Mouse (Mus musculus) intestine, embryonic 14.5 days (tissue): ENCODE data around the gene Atxn1l. TPM values are rescaled to one million over a fixed set of nuclear protein-coding genes. Genes with fewer than 3 reads are reported as not detected.
A peak's percentile ranks its signal among the peaks of the same experiment; 100 is the strongest.

Experiments used
- ATAC-seq: fragments of 200-750 bp; cut with Nextera tagmentation; replicated peaks from 2 replicates; pipeline ENCODE4 v1.8.0; 2017; ENCODE audit warnings: low read depth, moderate number of reproducible peaks, moderate TSS enrichment, moderate library complexity; ENCODE audit not compliant: low FRiP score, low TSS enrichment
- DNase-seq: peaks from one replicate; pipeline ENCODE4 v3.0.0-alpha.2; 2018; ENCODE audit warnings: low spot score
- H3K27ac ChIP-seq: fragments of 300-500 bp; sonication (generic); 2 replicates; pipeline ENCODE4 v1.5.1; 2014; ENCODE audit warnings: low read depth, mild to moderate bottlenecking, control low read depth
- H3K27me3 ChIP-seq: fragments of 300-500 bp; sonication (generic); replicated peaks from 2 replicates; pipeline ENCODE4 v1.6.1; 2014; ENCODE audit warnings: low read length, control low read depth; ENCODE audit not compliant: control insufficient read depth, insufficient read depth
- H3K36me3 ChIP-seq: fragments of 300-500 bp; sonication (generic); 2 replicates; pipeline ENCODE4 v1.6.1; 2014; ENCODE audit warnings: low read length, control low read depth; ENCODE audit not compliant: control insufficient read depth, insufficient read depth
- H3K4me1 ChIP-seq: fragments of 300-500 bp; sonication (generic); replicated peaks from 2 replicates; pipeline ENCODE4 v1.6.1; 2014; ENCODE audit warnings: low read length, control low read depth, mixed read lengths; ENCODE audit not compliant: control insufficient read depth, insufficient read depth
- H3K4me2 ChIP-seq: fragments of 300-500 bp; sonication (generic); 2 replicates; pipeline ENCODE4 v1.6.1; 2014; ENCODE audit warnings: low read length
- H3K4me3 ChIP-seq: fragments of 300-500 bp; sonication (generic); 2 replicates; pipeline ENCODE4 v1.5.1; 2014; ENCODE audit warnings: low read depth, low read length, control low read depth, mixed read lengths
- H3K9ac ChIP-seq: fragments of 300-500 bp; sonication (generic); 2 replicates; pipeline ENCODE4 v1.6.1; 2014; ENCODE audit warnings: mild to moderate bottlenecking, low read length
- H3K9me3 ChIP-seq: fragments of 300-500 bp; sonication (generic); 2 replicates; pipeline ENCODE4 v1.6.1; 2016; ENCODE audit warnings: low read length, control low read depth; ENCODE audit not compliant: control insufficient read depth
- WGBS: fragments of 180-500 bp; shearing (Covaris S2); extraction: QIAGEN DNeasy Blood & Tissue Kit; methylation state at CpG from one replicate; pipeline ENCODE4 v1.1.7; 2014; 5-methylcytosine and 5-hydroxymethylcytosine counted together
- polyA plus RNA-seq: library from polyadenylated mRNA; unstranded; fragments of >200 nt; fragmentation: Nextera tagmentation; extraction: Ambion mirVana; gene quantifications from 2 replicates; pipeline ENCODE4 v1.2.1, GENCODE M21; 2014

Atxn1l gene
- polyA plus RNA-seq, 1 experiment from 2014 or later: 7.1 TPM

DNA sequence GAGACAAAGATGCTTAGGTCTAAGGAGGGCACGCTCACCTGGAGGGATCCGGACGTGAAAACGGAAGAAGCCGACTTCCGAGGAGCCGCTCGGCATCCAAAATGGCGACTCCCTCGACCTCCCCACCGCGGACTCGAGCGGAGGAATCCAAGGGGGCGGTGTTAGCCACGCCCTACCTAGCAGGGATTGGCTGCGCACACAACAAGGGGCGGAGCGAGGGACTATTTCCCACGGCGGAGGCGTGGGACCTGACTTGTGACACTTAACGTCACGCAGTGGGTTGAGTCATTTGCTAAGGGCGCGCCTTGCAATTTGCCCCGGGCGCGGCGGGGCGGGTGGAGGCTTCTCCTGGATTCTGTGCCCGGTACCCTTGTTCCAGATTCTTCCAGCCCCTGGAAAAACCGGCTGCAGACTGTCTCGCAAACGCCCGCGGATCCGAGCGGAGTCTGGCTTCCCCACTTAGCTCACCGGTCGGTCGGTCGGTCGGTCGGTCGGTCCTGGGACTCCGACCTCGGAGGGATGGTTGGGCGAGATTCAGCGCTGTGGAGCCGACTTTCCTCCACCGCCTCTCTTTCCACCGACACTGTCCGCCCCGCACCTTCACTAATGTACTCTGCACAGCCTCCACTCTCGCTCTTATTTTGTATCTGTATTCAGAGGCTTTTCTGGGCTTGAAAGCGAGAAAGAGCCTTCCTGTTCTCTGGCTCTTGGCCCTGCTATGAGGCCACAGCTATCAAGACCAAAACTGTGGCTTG is 44.2 kb downstream of the Atxn1l start, which contains the start of gene Ist1:
Gene Ist1, minus strand, starts transcription at position 115 of the 755 bp plus-strand sequence.
- ATAC-seq: peak; percentile 98
- under 1% methylated on average over 57 of the region's 57 CpGs for WGBS

GRCm38 (mm10) chr8:109692443-109693145 is 44.9 kb downstream of the Atxn1l start:
- no peak for DNase-seq
- peak; percentile 80 for ATAC-seq
- H3K4me3 ChIP-seq: peak overlapping the region; percentile 81
- H3K4me1 ChIP-seq: peaks cover 13% of the 10 kb centered on the region
- no peaks in the 10 kb centered on the region for H3K27me3 ChIP-seq
- under 1% methylated on average over 38 of the region's 38 CpGs for WGBS
- peak overlapping the region; percentile 92 for H3K4me2 ChIP-seq
- peak overlapping the region; percentile 87 for H3K9ac ChIP-seq
- H3K27ac ChIP-seq: peak overlapping the region; percentile 78
- no peaks in the 10 kb centered on the region for H3K9me3 ChIP-seq
- H3K36me3 ChIP-seq: no peaks in the 10 kb centered on the region

More for the DNA sequence above, 44.2 kb downstream of the Atxn1l start, which contains the start of gene Ist1:
- peaks cover 13% of the 10 kb centered on the region for H3K4me1 ChIP-seq
- H3K27me3 ChIP-seq: no peaks in the 10 kb centered on the region
- H3K4me3 ChIP-seq: peak within 1 kb of the TSS; percentile 81
- H3K4me2 ChIP-seq: peak within 1 kb of the TSS; percentile 92
- H3K9ac ChIP-seq: peak within 1 kb of the TSS; percentile 87
- no peaks in the 10 kb centered on the region for H3K9me3 ChIP-seq
- DNase-seq: peak; percentile 99
- no peaks in the 10 kb centered on the region for H3K36me3 ChIP-seq
- H3K27ac ChIP-seq: peak within 1 kb of the TSS; percentile 78

- H3K4me1 ChIP-seq: peaks cover 13% of the 10 kb centered on the region
- 56% methylated on average over 5 of the region's 5 CpGs for WGBS
- no peaks in the 10 kb centered on the region for H3K27me3 ChIP-seq
- H3K36me3 ChIP-seq: no peaks in the 10 kb centered on the region
- peak overlapping the region; percentile 87 for H3K9ac ChIP-seq
- DNase-seq: no peak
- H3K4me2 ChIP-seq: peak overlapping the region; percentile 92
- no peaks in the 10 kb centered on the region for H3K9me3 ChIP-seq
- no peak overlapping the region for H3K27ac ChIP-seq
- peak overlapping the region; percentile 81 for H3K4me3 ChIP-seq
- ATAC-seq: no peak
These were observed 45.8 kb downstream of the Atxn1l start for GRCm38 (mm10) chr8:109691769-109692168.

DNA sequence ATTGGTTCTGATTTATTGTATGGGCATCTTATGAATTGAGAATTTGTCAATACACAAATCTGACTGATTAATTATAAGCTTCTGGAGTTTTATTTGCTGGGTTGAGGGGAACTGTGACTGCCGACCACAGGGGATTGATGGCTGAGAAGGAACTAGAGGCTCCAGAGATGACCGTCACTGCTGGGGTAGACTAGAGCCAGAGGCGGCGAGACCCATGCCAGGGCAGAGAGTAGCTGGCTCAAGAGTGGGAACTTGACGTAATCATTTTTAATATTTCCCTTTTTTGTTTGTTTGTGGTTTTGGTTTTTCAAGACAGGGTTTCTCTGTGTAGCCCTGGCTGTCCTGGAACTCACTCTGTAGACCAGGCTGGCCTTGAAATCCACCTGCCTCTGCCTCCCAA is 50.3 kb downstream of the Atxn1l start:
- no peaks in the 10 kb centered on the region for H3K9me3 ChIP-seq
- H3K4me1 ChIP-seq: peaks cover 6% of the 10 kb centered on the region; the same call in 1 of the 2 replicates
- 91% methylated on average over 5 of the region's 5 CpGs for WGBS
- H3K27ac ChIP-seq: no peak overlapping the region
- DNase-seq (no peak), ATAC-seq (no peak)
- no peak overlapping the region for H3K9ac ChIP-seq
- no peak overlapping the region for H3K4me2 ChIP-seq
- no peaks in the 10 kb centered on the region for H3K27me3 ChIP-seq
- peaks cover 17% of the 10 kb centered on the region for H3K36me3 ChIP-seq
- no peak overlapping the region for H3K4me3 ChIP-seq

DNA sequence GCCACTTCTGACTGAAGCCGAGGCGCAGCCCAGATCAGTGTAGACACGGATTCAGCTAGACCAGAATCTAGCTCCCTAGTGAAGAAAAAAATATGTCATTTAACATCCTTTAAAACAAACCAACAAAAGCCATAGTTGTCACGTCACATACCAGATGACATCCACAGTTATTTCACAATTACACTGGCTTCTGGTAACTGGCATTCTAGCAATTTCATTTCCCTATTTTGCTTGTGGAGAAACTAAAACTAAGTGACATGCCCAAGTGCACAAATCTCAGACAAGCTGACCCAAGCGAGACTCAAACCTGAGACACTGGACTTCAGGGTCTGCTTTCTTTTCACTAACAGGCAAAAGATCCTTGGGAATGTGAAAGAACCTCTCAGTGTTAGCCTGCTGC is 55.4 kb downstream of the Atxn1l start:
- Histone ChIP-seq H3K27ac (no peak overlapping the region), H3K4me2 (no peak overlapping the region), H3K4me3 (no peak overlapping the region), H3K9me3 (no peaks in the 10 kb centered on the region), H3K27me3 (no peaks in the 10 kb centered on the region), H3K36me3 (peaks cover 65% of the 10 kb centered on the region), H3K4me1 (no peaks in the 10 kb centered on the region), H3K9ac (no peak overlapping the region)
- DNase-seq: no peak
- WGBS: 92% methylated on average over 5 of the region's 5 CpGs
- no peak for ATAC-seq

- Histone ChIP-seq H3K4me3 (no peak overlapping the region), H3K9me3 (no peaks in the 10 kb centered on the region), H3K4me1 (no peaks in the 10 kb centered on the region), H3K4me2 (no peak overlapping the region), H3K9ac (no peak overlapping the region), H3K36me3 (peaks cover 71% of the 10 kb centered on the region), H3K27me3 (no peaks in the 10 kb centered on the region), H3K27ac (no peak overlapping the region)
- no peak for DNase-seq
- 69% methylated on average over 3 of the region's 3 CpGs for WGBS
- ATAC-seq: no peak
These were observed 56.0 kb downstream of the Atxn1l start for GRCm38 (mm10) chr8:109681535-109681934.

Other genes starting within 250 kb of the Atxn1l start
- gene Pmfbp1, start 243.7 kb downstream of the Atxn1l start, polyA plus RNA-seq: 0.05 TPM in 1 of 2 replicates, not detected in the other
- 22.1 and 23.3 TPM in 2 replicates for gene Dhx38, start 171.9 kb downstream of the Atxn1l start, polyA plus RNA-seq
- 23.6 and 24.3 TPM in 2 replicates for gene Txnl4b, start 171.8 kb downstream of the Atxn1l start, polyA plus RNA-seq
- 0.17 and 0.53 TPM in 2 replicates for gene Hp, start 158.6 kb downstream of the Atxn1l start, polyA plus RNA-seq
- gene Dhodh, start 129.1 kb downstream of the Atxn1l start, polyA plus RNA-seq: 58.8 and 61.1 TPM in 2 replicates
- 0.13 and 0.37 TPM in 2 replicates for gene Pkd1l3, start 123.2 kb downstream of the Atxn1l start, polyA plus RNA-seq
- gene Ist1, start 44.5 kb downstream of the Atxn1l start, polyA plus RNA-seq: 140 and 152 TPM in 2 replicates
- 26.3 and 27.7 TPM in 2 replicates for gene Zfp821, start 32.2 kb downstream of the Atxn1l start, polyA plus RNA-seq
- gene Ap1g1, start 40.8 kb upstream of the Atxn1l start, polyA plus RNA-seq: 34.5 and 37.6 TPM in 2 replicates
- 4.2 and 4.7 TPM in 2 replicates for gene Phlpp2, start 130.8 kb upstream of the Atxn1l start, polyA plus RNA-seq
- 2.3 and 3.6 TPM in 2 replicates for gene Marveld3, start 224.5 kb upstream of the Atxn1l start, polyA plus RNA-seq